Mouse (Mus musculus): Measurements from ENCODE around the gene Mtfr1l. TPM values are rescaled to one million over a fixed set of nuclear protein-coding genes. Genes with fewer than 3 reads are reported as not detected.

The Mtfr1l gene
- total RNA-seq (2021) = 100 to 1,000 TPM; 113 to 118 TPM
- long read RNA-seq, experiment 1, transcript Mtfr1l-202 (7 exons, 1,969 nt) = major isoform, 127 of 269 reads
- long read RNA-seq, experiment 1, transcript Mtfr1l-201 (7 exons, 2,025 nt) = minor isoform, 43 of 269 reads
- long read RNA-seq, experiment 1, partial matches to known transcripts = 53 of 269 reads
- long read RNA-seq, experiment 1, other reads (novel, unspliced or antisense) = 45 of 269 reads
- long read RNA-seq, experiment 2, transcript Mtfr1l-202 (7 exons, 1,969 nt) = major isoform, 124 of 277 reads
- long read RNA-seq, experiment 2, transcript Mtfr1l-201 (7 exons, 2,025 nt) = minor isoform, 34 of 277 reads
- long read RNA-seq, experiment 2, partial matches to known transcripts = 51 of 277 reads
- long read RNA-seq, experiment 2, other reads (novel, unspliced or antisense) = 68 of 277 reads

DNA sequence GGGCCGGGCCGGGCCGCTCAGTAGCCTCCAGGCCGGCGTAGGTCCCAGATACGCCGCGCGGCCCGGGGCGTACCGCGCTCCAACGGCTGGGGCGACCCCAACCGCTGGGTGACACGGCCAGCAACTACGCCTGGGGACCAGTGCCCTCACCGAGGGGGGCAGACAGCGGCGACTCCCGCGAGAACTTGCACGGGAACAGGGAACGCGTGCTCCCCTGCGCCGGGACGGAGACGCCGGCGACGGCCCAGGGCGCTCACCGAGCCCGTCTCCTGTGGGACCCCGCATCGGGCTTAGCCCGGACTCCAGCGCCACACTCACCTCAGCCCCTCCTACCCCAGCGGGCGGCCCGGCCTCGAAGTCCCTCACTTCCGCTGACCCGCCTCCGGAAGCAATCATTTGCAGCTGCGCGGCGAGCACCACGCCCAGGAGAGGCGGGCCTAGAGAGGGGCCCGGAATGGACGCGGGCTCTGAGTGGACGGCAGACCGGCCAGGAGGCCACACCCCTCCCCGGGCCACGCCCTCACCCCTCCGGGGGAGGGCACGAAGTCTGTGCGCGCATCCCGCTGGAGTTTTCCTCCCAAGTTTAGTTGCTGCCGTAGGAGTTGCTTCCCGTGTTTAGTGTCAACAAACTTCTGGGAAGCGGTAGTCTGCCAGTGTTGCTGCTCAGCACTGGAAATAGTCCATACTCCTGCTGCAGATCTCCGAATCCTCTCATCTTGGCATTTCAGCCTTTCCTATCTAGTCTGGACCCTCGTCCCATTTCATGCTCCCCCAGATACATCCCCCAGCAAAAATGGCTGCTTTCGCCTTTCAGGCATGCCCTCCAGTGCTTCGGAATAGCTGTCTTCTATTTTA is at the start of gene Mtfr1l:
Gene Mtfr1l (minus strand): TSS at position 456 of the 855 bp plus-strand sequence.
- intact Hi-C loops (cut with DNase I; ENCODE audit: low total_unique reads) = no loop called here
- DNase-seq = peak; percentile 98

- DNase-seq = peak; percentile 55
- intact Hi-C loops (cut with DNase I; ENCODE audit: low total_unique reads) = no loop called here
These were observed 48.3 kb upstream of the Mtfr1l start for GRCm38 (mm10) chr4:134583513-134583912.

- no peak for DNase-seq
- intact Hi-C loops (cut with DNase I; ENCODE audit: low total_unique reads) = no loop called here
These were observed 46.2 kb upstream of the Mtfr1l start for GRCm38 (mm10) chr4:134581365-134581764.

DNA sequence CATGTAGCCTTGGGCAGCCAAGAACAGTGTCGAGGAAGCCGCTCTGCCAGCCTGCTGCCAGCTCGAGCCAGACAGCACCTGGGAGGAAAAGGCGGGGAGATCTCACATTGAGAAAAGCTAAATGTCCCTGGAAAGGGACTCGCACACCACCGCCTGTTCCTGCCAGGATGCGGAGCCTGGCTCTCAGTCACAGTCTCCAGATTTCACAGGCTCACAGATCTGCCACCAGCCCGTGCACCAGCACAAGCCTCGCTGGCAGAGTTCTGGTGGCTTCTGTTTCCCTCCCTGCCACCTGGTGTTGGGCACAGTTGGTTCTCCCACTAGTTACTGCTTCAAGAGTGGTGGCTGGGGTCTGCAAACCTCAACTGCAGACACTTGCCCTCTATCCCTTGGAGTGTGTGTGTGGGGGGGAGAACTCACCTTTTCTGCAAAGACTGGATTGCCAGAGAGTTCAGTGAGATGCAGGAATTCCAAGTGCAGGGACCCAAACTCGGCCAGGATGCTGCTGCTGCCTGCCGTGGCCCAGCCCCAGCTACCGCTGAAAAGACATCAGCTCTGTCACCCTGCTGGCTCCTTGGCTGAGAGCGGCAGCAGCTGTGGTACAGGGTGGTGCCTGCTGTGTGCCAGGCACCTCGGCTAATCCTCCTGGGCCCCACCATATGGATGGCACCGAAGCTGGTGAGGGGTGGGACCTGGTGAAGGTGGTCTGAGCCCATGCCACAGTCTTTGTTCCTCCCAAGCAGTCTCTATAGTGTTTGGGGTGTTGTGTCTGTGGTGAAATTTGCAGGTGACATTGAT is 45.4 kb upstream of the Mtfr1l start:
- DNase-seq = no peak
- intact Hi-C loops (cut with DNase I; ENCODE audit: low total_unique reads) = no loop called here

DNA sequence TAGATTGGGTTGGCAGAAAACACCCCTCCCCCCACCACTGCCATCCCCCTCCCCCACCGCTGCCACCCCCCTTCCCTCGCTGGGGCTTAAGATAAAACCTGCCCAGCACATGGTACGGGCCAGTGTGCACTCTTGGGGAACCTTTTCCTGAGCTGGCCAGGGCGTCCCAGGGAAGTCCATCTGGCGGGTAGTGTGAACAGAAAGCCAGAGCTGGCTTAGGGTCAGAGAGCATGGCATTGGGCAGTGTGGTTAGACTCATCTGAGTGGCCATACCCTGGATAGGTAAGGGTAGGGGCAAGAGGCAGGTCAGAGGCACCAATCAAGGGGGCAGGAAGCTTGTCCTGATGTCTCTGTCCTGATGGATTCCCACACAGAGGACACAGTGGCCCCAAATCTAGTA is 44.4 kb upstream of the Mtfr1l start:
- intact Hi-C loops (cut with DNase I; ENCODE audit: low total_unique reads) = no loop called here
- DNase-seq = no peak

DNA sequence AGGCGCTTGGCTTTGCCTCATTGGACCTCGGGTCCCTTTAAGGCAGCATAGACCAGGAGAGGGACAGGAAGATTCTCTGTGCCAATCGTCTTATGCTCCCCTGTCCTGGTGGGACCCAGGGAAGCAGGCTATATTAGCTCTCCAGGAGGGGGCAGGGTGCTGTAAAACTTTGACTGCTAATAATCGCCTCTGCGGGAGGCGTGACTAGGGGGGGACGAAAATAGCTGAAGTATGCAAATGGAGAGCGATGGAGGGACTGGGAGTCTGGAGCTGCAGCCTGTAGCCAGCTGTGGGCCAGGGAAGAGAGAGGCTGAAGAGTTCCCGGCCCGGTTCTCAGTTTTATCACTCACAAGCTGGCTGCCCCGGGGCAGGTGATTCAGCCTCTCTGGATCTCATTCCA is 44.0 kb upstream of the Mtfr1l start:
- intact Hi-C loops (cut with DNase I; ENCODE audit: low total_unique reads) = no loop called here
- DNase-seq = peak; percentile 32

GRCm38 (mm10) chr4:134578407-134578806 is 43.2 kb upstream of the Mtfr1l start:
- intact Hi-C loops (cut with DNase I; ENCODE audit: low total_unique reads) = no loop called here
- no peak for DNase-seq

DNA sequence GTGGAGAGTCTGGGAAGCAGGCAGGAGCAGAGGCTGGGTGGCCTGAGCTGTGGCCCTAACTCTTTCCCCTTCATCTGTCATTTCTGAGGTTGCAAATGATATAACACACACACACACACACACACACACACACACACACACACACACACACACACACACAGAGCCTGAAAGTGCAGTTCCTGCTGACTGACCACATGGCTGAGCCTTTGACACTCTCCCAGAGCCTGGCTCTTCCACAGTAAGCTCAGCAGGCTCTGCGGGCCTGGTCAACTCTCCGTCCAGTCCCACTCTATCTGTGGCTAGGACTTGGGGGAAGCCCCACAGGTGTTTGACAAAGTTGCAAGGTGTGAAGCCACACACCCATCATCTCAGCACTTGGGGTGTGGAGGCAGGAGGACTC is 42.1 kb upstream of the Mtfr1l start:
- DNase-seq = no peak
- intact Hi-C loops (cut with DNase I; ENCODE audit: low total_unique reads) = no loop called here

- no peak for DNase-seq
- intact Hi-C loops (cut with DNase I; ENCODE audit: low total_unique reads) = no loop called here
These were observed 40.3 kb upstream of the Mtfr1l start for GRCm38 (mm10) chr4:134575486-134575885.

GRCm38 (mm10) chr4:134572449-134573300 is 37.5 kb upstream of the Mtfr1l start:
- DNase-seq = no peak

GRCm38 (mm10) chr4:134570704-134571451 is 35.7 kb upstream of the Mtfr1l start:
- no peak for DNase-seq
- intact Hi-C loops (cut with DNase I; ENCODE audit: low total_unique reads) = no loop called here

More at GRCm38 (mm10) chr4:134572449-134573300, 37.5 kb upstream of the Mtfr1l start:
- intact Hi-C loops (cut with DNase I; ENCODE audit: low total_unique reads) = no loop called here

GRCm38 (mm10) chr4:134569831-134570230 is 34.6 kb upstream of the Mtfr1l start:
- no peak for DNase-seq
- intact Hi-C loops (cut with DNase I; ENCODE audit: low total_unique reads) = no loop called here

DNA sequence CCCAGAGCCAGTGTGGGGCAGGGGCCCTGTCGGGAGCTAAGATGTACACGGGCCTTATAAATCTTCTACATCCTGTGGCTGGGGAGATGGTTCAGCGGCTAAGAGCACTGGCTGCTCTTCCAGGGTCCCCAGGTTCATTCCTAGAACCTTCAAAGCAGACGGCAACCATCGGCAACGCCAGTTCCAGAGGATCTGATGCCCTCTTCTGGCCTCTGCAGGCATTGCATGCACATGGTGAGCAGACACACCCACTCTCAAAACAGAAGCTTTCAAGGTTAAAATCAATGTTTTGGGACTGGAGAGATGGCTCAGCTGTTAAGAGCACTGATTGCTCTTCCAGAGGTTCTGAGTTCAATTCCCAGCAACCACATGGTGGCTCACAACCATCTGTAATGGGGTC is 34.0 kb upstream of the Mtfr1l start:
- no peak for DNase-seq
- intact Hi-C loops (cut with DNase I; ENCODE audit: low total_unique reads) = no loop called here

GRCm38 (mm10) chr4:134567377-134568226 is 32.4 kb upstream of the Mtfr1l start:
- no peak for DNase-seq
- intact Hi-C loops (cut with DNase I; ENCODE audit: low total_unique reads) = no loop called here

DNA sequence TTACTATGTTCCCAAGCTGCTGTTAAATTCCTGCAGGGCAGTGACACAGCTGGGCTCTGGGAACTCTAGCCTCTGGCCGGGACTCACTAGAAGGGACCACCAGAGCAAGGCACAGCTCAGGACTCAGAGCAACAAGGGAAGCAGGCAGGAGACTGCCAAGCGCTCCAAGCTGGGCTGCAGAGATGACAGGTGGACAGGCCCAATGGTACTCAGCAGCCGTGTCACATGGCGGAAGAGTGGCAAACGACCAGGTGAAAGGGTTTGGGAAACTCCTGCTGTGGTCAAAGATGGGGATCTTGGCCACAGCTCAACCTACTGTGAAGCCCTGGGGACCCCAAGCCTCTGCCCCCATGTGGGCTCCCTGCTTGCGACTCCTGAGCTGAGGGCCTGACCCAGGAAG is 28.9 kb upstream of the Mtfr1l start:
- no peak for DNase-seq
- intact Hi-C loops (cut with DNase I; ENCODE audit: low total_unique reads) = no loop called here

DNA sequence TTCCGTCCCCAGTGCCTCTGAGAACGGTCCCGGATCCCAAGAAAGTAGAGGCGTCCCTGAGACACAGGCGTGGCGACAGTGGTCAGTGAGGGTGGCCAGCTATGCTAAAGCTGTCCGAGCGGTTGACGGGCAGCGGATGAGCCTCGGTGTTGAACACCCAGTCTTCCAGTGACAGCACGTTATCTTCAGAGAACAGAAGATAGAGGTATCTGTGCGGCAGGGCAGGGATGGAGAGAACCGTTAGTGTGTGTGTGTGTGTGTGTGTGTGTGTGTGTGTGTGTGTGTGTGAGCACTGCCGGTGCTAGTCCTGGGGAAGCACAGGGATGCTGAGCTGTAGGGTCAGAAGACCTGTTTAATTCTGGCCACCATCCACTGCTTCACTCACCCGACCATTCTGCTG is 28.4 kb upstream of the Mtfr1l start:
- intact Hi-C loops (cut with DNase I; ENCODE audit: low total_unique reads) = no loop called here
- no peak for DNase-seq

- DNase-seq = no peak
- intact Hi-C loops (cut with DNase I; ENCODE audit: low total_unique reads) = no loop called here
These were observed 26.8 kb upstream of the Mtfr1l start for GRCm38 (mm10) chr4:134562014-134562413.
